Mouse (Mus musculus): ENCODE measurements at regions not wholly inside any gene's neighbourhood (a gene's known extent, or its start where the extent isn't known, plus 50 kb on each side); places are given as distances from the start of the nearest gene placed in this dataset.

DNA sequence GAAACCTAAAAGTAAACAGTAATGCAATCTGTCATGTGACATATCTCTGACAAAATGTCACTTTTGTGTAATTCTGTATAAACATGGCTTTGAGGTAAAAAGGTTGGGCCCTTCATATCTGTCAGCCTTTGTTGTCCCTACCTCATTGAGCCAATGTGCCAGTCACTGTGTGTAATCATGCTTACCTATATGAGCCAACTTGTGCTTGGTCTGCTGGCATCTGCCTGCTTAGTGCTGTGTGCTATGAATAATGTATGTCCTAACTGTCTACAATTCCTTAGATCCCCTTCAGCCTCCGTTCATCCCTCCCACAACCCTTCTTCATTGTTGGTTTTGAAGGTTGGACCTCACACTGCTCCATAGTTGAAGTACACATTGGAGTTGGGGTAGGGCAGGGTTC lies 86.9 kb upstream of the Olig3 start:
- no peak overlapping the region for H3K27ac ChIP-seq (ENCODE audit: low read depth, low read length)
- no peaks in the 10 kb centered on the region for H3K36me3 ChIP-seq (ENCODE audit: control insufficient read depth, insufficient read depth, low read length)
- DNase-seq (ENCODE audit: low spot score) (no peak), ATAC-seq (ENCODE audit: low FRiP score) (no peak)
- H3K4me3 ChIP-seq (ENCODE audit: low read depth, low read length): no peak overlapping the region
- H3K4me1 ChIP-seq (replicated peaks; ENCODE audit: control insufficient read depth, insufficient read depth, low read length): no peaks in the 10 kb centered on the region
- no peak overlapping the region for H3K9ac ChIP-seq (ENCODE audit: low read depth, low read length)
- no peaks in the 10 kb centered on the region for H3K9me3 ChIP-seq (ENCODE audit: control insufficient read depth, low read length)
- WGBS: 63% methylated on average over 1 of the region's 1 CpGs
- H3K27me3 ChIP-seq (ENCODE audit: control insufficient read depth, insufficient read depth, low read length): no peaks in the 10 kb centered on the region
- no peak overlapping the region for H3K4me2 ChIP-seq (replicated peaks; ENCODE audit: low read depth, low read length)

DNA sequence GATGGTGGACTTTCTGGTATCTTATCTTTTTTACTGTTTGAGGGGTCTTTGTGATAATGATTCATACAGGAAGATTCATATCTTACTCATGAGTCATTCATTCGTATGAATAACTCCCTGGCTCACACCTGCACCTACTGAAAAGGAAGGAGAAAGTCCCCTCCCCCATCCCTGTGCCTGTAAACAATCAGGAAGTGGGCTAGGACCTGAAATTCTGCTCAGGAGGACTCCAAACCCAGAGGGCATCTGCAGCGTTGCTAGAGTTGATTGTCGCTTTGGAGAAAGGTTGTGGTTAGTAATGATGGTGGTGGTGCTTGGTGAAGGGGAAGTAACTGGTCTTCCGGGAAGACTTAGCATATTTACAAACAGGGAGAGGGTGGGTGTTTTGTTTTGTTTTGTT lies 88.3 kb upstream of the Olig3 start:
- Histone ChIP-seq H3K27ac (ENCODE audit: low read depth, low read length) (no peak overlapping the region), H3K9ac (ENCODE audit: low read depth, low read length) (no peak overlapping the region), H3K27me3 (ENCODE audit: control insufficient read depth, insufficient read depth, low read length) (no peaks in the 10 kb centered on the region), H3K4me2 (replicated peaks; ENCODE audit: low read depth, low read length) (no peak overlapping the region), H3K9me3 (ENCODE audit: control insufficient read depth, low read length) (no peaks in the 10 kb centered on the region), H3K36me3 (ENCODE audit: control insufficient read depth, insufficient read depth, low read length) (no peaks in the 10 kb centered on the region), H3K4me1 (replicated peaks; ENCODE audit: control insufficient read depth, insufficient read depth, low read length) (no peaks in the 10 kb centered on the region), H3K4me3 (ENCODE audit: low read depth, low read length) (no peak overlapping the region)
- ATAC-seq (ENCODE audit: low FRiP score) (no peak), DNase-seq (ENCODE audit: low spot score) (no peak)
- 74% methylated on average over 4 of the region's 4 CpGs for WGBS

DNA sequence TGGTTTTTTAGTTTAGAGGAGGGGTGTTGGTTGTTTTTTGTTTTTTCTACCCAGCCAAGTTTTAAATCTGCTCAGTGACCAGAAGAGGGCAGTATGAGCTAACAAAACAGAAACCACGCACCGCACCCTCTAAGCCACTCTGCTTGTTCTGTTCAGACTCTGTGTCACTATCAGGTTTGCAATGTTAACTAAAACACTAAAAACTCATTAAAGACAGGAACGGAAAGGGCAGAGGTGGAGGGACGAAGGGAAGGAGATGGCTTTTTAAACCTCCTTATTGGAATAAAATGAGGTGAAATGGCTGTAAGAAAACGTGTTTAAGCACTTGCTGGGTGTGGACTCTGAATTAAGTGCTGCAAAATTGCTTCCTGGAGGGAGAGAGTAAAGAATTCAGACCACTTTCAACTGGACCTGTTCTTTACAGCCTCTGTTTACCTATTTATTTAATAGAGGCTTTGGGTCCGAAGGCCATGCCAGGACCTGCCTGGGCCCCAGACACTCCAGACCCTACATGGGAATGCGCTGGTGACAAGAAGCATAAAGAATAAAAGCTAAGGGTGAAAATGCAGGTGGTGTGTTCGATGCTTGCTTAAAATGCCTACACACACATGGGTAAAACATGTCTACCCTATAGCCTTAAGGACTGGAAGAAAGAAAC lies 116.1 kb upstream of the Olig3 start:
- H3K4me3 ChIP-seq (ENCODE audit: low read depth, low read length): no peak overlapping the region
- no peaks in the 10 kb centered on the region for H3K4me1 ChIP-seq (replicated peaks; ENCODE audit: control insufficient read depth, insufficient read depth, low read length)
- H3K27me3 ChIP-seq (ENCODE audit: control insufficient read depth, insufficient read depth, low read length): no peaks in the 10 kb centered on the region
- no peak overlapping the region for H3K4me2 ChIP-seq (replicated peaks; ENCODE audit: low read depth, low read length)
- WGBS: 39% methylated on average over 8 of the region's 8 CpGs
- ATAC-seq (ENCODE audit: low FRiP score) (peak; percentile 65; the same call in 1 of the 2 replicates), DNase-seq (ENCODE audit: low spot score) (peak; percentile 77)
- H3K27ac ChIP-seq (ENCODE audit: low read depth, low read length): no peak overlapping the region
- no peaks in the 10 kb centered on the region for H3K9me3 ChIP-seq (ENCODE audit: control insufficient read depth, low read length)
- H3K36me3 ChIP-seq (ENCODE audit: control insufficient read depth, insufficient read depth, low read length): no peaks in the 10 kb centered on the region
- no peak overlapping the region for H3K9ac ChIP-seq (ENCODE audit: low read depth, low read length)

DNA sequence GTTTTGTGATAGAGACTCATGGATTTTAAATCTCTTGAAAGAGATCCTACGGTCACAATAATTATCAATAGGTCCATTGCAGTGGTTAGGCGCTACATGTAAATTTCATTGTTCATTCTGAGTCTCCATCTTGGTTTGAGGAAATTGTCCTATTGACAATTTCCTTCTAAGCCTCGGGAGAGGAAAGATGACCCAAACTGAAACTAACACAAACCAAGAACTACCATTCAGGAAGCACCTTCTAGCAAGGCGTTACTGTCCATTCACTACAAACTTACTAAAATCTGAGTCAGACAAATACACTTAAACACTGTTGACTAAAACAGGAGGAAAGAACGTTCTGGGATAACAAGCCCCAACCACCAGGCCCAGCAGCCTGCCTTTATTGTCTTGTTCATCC lies 140.1 kb upstream of the Olig3 start:
- ATAC-seq (ENCODE audit: low FRiP score) (no peak), DNase-seq (ENCODE audit: low spot score) (no peak)
- Histone ChIP-seq H3K4me2 (replicated peaks; ENCODE audit: low read depth, low read length) (no peak overlapping the region), H3K4me3 (ENCODE audit: low read depth, low read length) (no peak overlapping the region), H3K36me3 (ENCODE audit: control insufficient read depth, insufficient read depth, low read length) (no peaks in the 10 kb centered on the region), H3K27me3 (ENCODE audit: control insufficient read depth, insufficient read depth, low read length) (no peaks in the 10 kb centered on the region), H3K27ac (ENCODE audit: low read depth, low read length) (no peak overlapping the region), H3K4me1 (replicated peaks; ENCODE audit: control insufficient read depth, insufficient read depth, low read length) (no peaks in the 10 kb centered on the region), H3K9me3 (ENCODE audit: control insufficient read depth, low read length) (no peaks in the 10 kb centered on the region), H3K9ac (ENCODE audit: low read depth, low read length) (no peak overlapping the region)
- 87% methylated on average over 5 of the region's 5 CpGs for WGBS

DNA sequence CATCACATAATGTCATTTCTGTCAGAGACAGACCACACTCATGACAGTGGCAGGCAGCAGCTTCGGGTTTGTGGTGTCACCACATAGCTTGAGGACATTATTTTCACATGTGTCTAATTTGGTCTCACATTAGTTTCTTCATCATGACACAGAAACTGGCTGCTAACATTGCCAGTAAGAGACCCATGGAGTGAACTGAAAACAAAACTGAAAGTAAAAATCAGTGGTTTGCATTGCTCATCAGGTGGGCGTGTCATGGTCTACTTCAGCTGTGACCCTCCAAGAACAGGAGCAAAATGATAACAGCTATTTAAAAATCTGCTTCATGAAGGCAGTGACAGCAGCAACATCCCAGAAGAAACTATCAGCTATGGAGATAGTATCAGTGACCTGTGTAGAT lies 146.6 kb upstream of the Olig3 start:
- Histone ChIP-seq H3K4me2 (replicated peaks; ENCODE audit: low read depth, low read length) (no peak overlapping the region), H3K36me3 (ENCODE audit: control insufficient read depth, insufficient read depth, low read length) (no peaks in the 10 kb centered on the region), H3K9ac (ENCODE audit: low read depth, low read length) (no peak overlapping the region), H3K27me3 (ENCODE audit: control insufficient read depth, insufficient read depth, low read length) (no peaks in the 10 kb centered on the region), H3K27ac (ENCODE audit: low read depth, low read length) (no peak overlapping the region), H3K9me3 (ENCODE audit: control insufficient read depth, low read length) (no peaks in the 10 kb centered on the region), H3K4me3 (ENCODE audit: low read depth, low read length) (no peak overlapping the region), H3K4me1 (replicated peaks; ENCODE audit: control insufficient read depth, insufficient read depth, low read length) (peaks cover 2% of the 10 kb centered on the region; the same call in 1 of the 2 replicates)
- 92% methylated on average over 2 of the region's 2 CpGs for WGBS
- no peak for ATAC-seq (ENCODE audit: low FRiP score)
- DNase-seq (ENCODE audit: low spot score): no peak

DNA sequence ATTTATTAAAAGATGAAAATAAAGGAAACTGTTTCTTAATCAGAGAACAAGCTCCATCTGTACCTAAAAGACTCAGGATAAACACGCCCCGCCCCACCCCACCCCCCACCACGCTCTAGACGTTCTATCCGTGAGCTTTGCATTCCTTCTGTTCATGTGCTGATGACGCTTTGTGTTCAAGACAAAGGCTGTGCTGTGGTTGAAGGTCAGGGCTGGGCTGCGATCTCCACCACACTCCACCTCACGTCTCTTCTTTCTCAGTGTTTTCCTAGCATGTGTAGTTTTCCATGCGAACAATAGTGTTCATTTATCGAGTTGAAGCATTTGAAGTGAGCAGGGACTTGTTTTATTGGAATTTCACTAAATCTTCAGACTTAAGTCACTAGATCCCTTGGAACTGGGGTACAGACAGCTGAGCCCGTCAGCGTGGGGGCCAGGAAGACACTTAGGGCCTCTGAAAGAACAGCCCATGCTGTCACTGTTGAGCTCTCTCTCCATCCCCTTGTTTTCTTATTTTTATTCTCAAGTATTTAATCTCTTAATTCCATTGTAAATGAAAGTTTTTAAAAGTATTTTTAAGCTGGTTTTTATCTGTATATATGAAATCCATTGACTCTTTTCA lies 148.1 kb upstream of the Olig3 start:
- WGBS: 7% methylated on average over 12 of the region's 12 CpGs
- Histone ChIP-seq H3K27ac (ENCODE audit: low read depth, low read length) (0 out of 2 replicates have a peak overlapping the region, but pooled peaks have one; percentile 33), H3K4me3 (ENCODE audit: low read depth, low read length) (no peak overlapping the region), H3K36me3 (ENCODE audit: control insufficient read depth, insufficient read depth, low read length) (no peaks in the 10 kb centered on the region), H3K27me3 (ENCODE audit: control insufficient read depth, insufficient read depth, low read length) (no peaks in the 10 kb centered on the region), H3K9ac (ENCODE audit: low read depth, low read length) (no peak overlapping the region), H3K9me3 (ENCODE audit: control insufficient read depth, low read length) (no peaks in the 10 kb centered on the region), H3K4me2 (replicated peaks; ENCODE audit: low read depth, low read length) (no peak overlapping the region), H3K4me1 (replicated peaks; ENCODE audit: control insufficient read depth, insufficient read depth, low read length) (peaks cover 2% of the 10 kb centered on the region; the same call in 1 of the 2 replicates)
- DNase-seq (ENCODE audit: low spot score): peak; percentile 67
- peak; percentile 88 for ATAC-seq (ENCODE audit: low FRiP score)

DNA sequence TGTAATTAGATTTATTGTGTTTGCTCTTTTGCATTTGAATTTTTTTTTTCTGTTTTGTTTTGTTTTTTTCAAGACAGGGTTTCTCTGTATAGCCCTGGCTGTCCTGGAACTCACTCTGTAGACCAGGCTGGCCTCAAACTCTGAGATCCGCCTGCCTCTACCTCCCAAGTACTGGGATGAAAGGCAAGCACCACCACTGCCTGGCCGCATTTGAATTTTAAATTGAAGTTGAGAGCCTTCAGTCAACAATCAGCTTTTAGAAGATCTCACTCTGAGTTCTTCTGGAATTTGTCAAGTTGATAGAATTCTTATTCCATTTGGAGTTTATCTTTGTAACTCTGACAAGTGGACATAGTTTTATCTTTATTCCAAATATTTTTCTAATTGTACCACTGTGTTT lies 148.8 kb upstream of the Olig3 start:
- no peak overlapping the region for H3K9ac ChIP-seq (ENCODE audit: low read depth, low read length)
- 54% methylated on average over 2 of the region's 2 CpGs for WGBS
- H3K4me3 ChIP-seq (ENCODE audit: low read depth, low read length): no peak overlapping the region
- H3K4me2 ChIP-seq (replicated peaks; ENCODE audit: low read depth, low read length): no peak overlapping the region
- H3K36me3 ChIP-seq (ENCODE audit: control insufficient read depth, insufficient read depth, low read length): no peaks in the 10 kb centered on the region
- no peak overlapping the region for H3K27ac ChIP-seq (ENCODE audit: low read depth, low read length)
- DNase-seq (ENCODE audit: low spot score) (no peak), ATAC-seq (ENCODE audit: low FRiP score) (no peak)
- H3K4me1 ChIP-seq (replicated peaks; ENCODE audit: control insufficient read depth, insufficient read depth, low read length): peaks cover 2% of the 10 kb centered on the region; the same call in 1 of the 2 replicates
- no peaks in the 10 kb centered on the region for H3K27me3 ChIP-seq (ENCODE audit: control insufficient read depth, insufficient read depth, low read length)
- no peaks in the 10 kb centered on the region for H3K9me3 ChIP-seq (ENCODE audit: control insufficient read depth, low read length)

DNA sequence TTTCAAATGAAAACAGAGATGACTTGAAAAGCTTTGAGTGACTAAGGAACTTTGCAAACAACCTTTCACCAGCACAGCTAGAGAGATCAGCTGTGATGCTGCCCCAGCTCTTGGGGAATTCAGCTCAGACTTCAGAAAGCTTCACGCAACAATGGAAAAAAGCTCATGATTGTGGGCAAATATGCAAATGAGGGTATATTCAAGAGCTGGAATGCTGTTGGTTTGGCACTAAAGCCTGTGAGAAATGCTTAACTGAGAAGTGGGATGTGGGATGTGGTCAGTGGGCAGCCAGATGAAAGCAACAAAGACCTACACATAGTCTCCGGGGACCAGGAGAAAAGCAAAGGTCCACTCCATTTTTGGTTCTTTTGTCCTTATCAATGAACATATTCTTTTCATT lies 156.0 kb upstream of the Olig3 start:
- H3K27ac ChIP-seq (ENCODE audit: low read depth, low read length): no peak overlapping the region
- H3K27me3 ChIP-seq (ENCODE audit: control insufficient read depth, insufficient read depth, low read length): no peaks in the 10 kb centered on the region
- no peaks in the 10 kb centered on the region for H3K9me3 ChIP-seq (ENCODE audit: control insufficient read depth, low read length)
- H3K4me2 ChIP-seq (replicated peaks; ENCODE audit: low read depth, low read length): no peak overlapping the region
- 78% methylated on average over 2 of the region's 2 CpGs for WGBS
- no peak overlapping the region for H3K4me3 ChIP-seq (ENCODE audit: low read depth, low read length)
- no peak overlapping the region for H3K9ac ChIP-seq (ENCODE audit: low read depth, low read length)
- no peaks in the 10 kb centered on the region for H3K36me3 ChIP-seq (ENCODE audit: control insufficient read depth, insufficient read depth, low read length)
- no peak for DNase-seq (ENCODE audit: low spot score)
- no peak for ATAC-seq (ENCODE audit: low FRiP score)
- no peaks in the 10 kb centered on the region for H3K4me1 ChIP-seq (replicated peaks; ENCODE audit: control insufficient read depth, insufficient read depth, low read length)

DNA sequence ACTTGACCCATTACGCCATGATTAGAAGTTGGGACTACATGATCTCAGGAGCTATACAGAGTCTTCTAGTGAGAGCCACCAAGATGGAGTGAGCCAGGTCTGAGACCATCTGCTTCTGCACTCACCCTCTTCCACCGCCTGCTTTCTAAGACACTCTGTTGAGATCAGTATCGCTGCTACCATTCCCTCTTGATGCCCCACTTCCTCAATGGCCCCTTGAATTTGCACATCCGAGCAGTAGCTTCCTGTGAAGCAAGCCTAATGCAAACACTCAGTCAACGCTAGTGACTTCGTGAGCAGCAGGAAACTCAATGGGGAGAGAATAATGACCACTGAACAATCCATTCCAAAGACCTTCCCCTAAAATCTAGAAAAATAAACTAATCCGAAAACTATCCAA lies 160.7 kb upstream of the Olig3 start:
- DNase-seq (ENCODE audit: low spot score): no peak
- no peaks in the 10 kb centered on the region for H3K9me3 ChIP-seq (ENCODE audit: control insufficient read depth, low read length)
- no peak overlapping the region for H3K4me2 ChIP-seq (replicated peaks; ENCODE audit: low read depth, low read length)
- ATAC-seq (ENCODE audit: low FRiP score): no peak
- H3K36me3 ChIP-seq (ENCODE audit: control insufficient read depth, insufficient read depth, low read length): no peaks in the 10 kb centered on the region
- 75% methylated on average over 7 of the region's 7 CpGs for WGBS
- H3K27me3 ChIP-seq (ENCODE audit: control insufficient read depth, insufficient read depth, low read length): no peaks in the 10 kb centered on the region
- no peaks in the 10 kb centered on the region for H3K4me1 ChIP-seq (replicated peaks; ENCODE audit: control insufficient read depth, insufficient read depth, low read length)
- no peak overlapping the region for H3K27ac ChIP-seq (ENCODE audit: low read depth, low read length)
- no peak overlapping the region for H3K4me3 ChIP-seq (ENCODE audit: low read depth, low read length)
- H3K9ac ChIP-seq (ENCODE audit: low read depth, low read length): no peak overlapping the region

All from hindbrain, embryonic 11.5 days (tissue).